Mouse (Mus musculus) regulatory T cell (primary cell): Measurements from ENCODE around the gene Mrpl14.

Experiments used
- in situ Hi-C: fragments of 300-600 bp; cut with MboI, MseI; formaldehyde crosslinking; loops from one replicate; pipeline ENCODE4 v1.15.1; 2025; ENCODE audit warnings: high pct_unique_total_duplicates

Mrpl14 gene

GRCm38 (mm10) chr17:45685171-45686092 is 690 bp upstream of the Mrpl14 start:
- in situ Hi-C loops: loop anchor here (10.0 kb wide), 1 partner anchor 1521 kb away; no protein-coding TSS in a partner anchor

GRCm38 (mm10) chr17:45686716-45687115 is 594 bp downstream of the Mrpl14 start, which contains the start of gene Tmem63b:
Tmem63b (minus strand) TSS chr17:45686905.
- in situ Hi-C loops: loop anchor here (10.0 kb wide), 1 partner anchor 1522 kb away; no protein-coding TSS in a partner anchor

DNA sequence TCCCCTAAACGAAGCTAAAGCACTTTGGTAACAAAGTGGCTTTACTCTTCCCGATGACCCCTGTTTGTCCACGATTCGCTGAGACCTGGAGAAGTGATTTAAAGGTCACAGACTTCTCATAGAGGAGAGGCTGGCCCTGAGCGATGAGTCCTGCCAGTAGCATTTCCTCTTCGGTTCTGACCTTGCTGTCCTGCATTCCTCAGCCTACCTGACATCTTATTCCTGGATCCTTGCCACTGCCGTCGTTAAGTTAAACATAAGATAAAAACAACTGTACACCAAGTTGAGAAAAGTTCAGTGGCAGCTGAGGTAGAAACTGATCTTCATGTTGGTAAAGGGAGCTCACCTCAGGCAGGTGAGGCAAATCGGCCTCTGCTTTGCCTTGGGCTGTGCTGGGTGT is 3.0 kb downstream of the Mrpl14 start:
- in situ Hi-C loops: loop anchor here (10.0 kb wide), 1 partner anchor 1524 kb away; no protein-coding TSS in a partner anchor

DNA sequence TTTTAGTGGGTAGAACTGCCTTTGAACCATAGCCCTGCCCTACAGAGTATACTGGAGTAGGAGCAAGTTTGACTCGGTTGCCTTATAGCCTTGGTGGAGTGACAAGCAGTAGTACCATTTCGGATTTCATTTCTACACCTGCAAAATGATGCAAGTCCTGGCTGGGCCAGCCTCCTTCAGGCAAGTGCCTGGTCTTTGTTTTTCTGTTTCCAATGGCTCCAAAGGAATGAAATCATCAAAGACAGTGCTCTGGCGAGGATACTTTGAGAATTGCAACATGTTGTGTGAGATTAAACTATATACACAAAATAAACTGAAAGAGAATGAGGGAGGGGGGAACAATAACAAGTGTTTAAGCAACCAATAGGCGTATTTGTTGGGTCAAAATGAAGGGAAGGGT is 3.9 kb downstream of the Mrpl14 start:
- in situ Hi-C loops: no loop called here

GRCm38 (mm10) chr17:45692159-45692558 is 6.0 kb downstream of the Mrpl14 start:
- in situ Hi-C loops: no loop called here

GRCm38 (mm10) chr17:45693812-45694565 is 7.9 kb downstream of the Mrpl14 start:
- in situ Hi-C loops: no loop called here

- in situ Hi-C loops: no loop called here
These were observed 9.4 kb downstream of the Mrpl14 start for GRCm38 (mm10) chr17:45695227-45696120.

DNA sequence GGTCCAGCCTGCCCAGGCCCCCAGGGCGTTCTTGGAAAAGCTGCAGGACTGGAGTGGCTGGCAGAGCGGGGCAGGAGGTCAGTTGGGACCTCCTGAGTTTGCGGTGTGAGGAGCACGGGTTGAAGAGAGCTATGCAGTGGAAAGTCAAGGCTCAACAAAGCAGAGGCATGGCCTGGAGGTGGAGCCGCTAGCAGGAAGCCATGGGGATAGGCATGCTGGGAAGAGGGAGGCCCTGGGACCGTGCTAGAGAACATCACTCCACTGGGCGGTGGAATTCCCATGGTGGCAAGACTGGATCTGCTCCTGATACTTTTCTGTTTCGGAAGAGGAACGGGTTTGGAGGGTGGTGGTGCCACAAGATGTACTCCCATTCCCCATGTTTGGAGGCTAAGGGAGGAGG is 10.9 kb downstream of the Mrpl14 start:
- in situ Hi-C loops: no loop called here

GRCm38 (mm10) chr17:45698368-45698767 is 12.2 kb downstream of the Mrpl14 start:
- in situ Hi-C loops: no loop called here

GRCm38 (mm10) chr17:45699039-45699740 is 13.1 kb downstream of the Mrpl14 start:
- in situ Hi-C loops: no loop called here

- in situ Hi-C loops: no loop called here
These were observed 14.5 kb downstream of the Mrpl14 start for GRCm38 (mm10) chr17:45700496-45701235.

DNA sequence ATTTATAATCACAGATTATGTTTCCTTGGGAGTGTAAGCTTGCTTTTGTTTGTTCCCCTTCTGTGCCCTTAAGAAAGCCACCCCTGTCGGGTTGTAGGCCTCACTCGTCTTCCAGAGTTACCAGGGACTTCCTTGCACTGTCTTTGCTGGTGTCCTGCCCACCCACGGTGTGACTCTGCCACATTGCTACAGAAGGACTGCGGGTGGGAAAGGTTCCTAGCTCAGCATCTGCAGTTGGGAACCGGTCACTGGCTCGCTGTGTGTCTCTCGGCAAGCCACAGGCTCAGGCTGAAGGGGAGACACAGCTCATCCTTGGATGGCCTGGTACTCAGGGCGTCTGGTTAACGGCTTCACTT is 15.1 kb downstream of the Mrpl14 start:
- in situ Hi-C loops: no loop called here

DNA sequence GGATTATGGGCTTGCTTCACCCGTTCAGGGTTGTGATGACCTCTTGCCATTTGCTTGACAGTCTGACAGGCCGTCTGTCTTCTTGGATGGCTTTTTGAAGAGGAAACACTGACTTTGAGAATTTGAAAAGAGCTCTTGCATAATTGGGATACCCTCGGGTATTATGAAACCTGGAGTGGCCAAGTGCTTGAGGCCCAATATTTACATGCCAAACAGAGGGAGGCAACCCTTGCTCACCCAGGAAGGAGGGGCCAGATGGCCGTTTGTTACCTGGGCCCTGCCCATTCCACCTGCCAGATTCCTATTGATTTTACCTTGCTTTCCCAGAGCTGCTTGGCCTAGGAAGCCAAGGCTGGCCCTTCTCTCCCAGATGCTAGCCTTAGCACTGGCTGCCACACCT is 16.1 kb downstream of the Mrpl14 start:
- in situ Hi-C loops: no loop called here

GRCm38 (mm10) chr17:45703187-45703586 is 17.1 kb downstream of the Mrpl14 start:
- in situ Hi-C loops: no loop called here

DNA sequence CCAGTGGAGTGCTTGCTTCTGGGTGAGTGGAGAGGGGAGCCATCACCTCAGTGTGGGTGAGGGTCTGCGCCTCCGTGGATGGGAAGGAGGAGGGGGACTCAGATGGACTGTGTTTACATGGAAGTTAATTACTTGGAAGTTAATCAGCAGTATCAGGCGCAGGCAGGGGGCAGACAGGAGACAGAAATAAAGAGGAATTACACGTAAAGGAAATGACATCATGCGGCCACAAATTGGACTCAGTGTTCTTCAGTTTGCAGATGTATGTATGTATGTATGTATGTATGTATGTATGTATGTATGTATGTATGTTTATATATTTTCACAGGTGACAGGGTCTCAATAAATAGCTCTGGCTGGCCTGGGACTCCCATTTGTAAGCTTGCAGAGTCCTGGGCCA is 20.7 kb downstream of the Mrpl14 start:
- in situ Hi-C loops: no loop called here

DNA sequence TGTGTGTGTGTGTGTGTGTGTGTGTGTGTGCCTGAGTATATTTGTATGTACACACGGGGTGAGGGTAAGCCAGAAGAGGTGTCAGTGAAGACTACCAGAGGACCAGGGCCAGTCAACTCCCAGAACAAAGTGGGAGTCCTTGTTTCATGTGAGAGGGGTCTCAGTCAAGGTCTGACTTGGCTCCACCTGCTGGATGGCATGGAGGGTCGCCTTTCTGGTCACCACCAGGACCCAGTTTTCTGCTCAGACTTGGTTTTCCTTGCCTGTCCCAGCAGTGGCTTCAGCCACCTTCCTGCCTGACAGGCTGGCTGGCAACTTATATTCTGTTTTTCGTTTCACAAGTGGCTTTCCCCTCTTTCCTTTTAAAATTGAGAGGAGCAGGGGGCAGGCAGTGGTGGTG is 21.3 kb downstream of the Mrpl14 start:
- in situ Hi-C loops: no loop called here

DNA sequence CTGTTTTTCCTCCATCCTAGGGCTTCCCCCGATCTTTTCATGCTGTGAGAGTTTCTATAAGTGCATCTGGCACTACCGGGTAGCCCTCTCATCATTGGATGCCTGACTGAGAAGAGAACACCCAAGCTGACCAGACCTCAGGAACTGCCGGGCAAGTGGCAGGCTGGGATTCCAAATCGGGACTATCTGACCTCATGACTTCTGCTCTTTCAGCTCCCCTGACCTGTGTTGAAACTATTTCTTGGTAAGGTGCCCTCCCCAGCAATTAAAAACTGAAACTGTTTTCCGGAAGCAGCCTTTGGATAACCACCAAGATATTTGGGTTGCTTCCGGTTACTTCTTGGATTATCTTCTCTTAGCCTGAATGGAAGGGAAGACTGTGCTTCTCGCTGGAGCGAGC is 22.1 kb downstream of the Mrpl14 start:
- in situ Hi-C loops: no loop called here

- in situ Hi-C loops: no loop called here
These were observed 23.7 kb downstream of the Mrpl14 start for GRCm38 (mm10) chr17:45709829-45710228.

GRCm38 (mm10) chr17:45710407-45710806 is 24.3 kb downstream of the Mrpl14 start:
- in situ Hi-C loops: no loop called here

DNA sequence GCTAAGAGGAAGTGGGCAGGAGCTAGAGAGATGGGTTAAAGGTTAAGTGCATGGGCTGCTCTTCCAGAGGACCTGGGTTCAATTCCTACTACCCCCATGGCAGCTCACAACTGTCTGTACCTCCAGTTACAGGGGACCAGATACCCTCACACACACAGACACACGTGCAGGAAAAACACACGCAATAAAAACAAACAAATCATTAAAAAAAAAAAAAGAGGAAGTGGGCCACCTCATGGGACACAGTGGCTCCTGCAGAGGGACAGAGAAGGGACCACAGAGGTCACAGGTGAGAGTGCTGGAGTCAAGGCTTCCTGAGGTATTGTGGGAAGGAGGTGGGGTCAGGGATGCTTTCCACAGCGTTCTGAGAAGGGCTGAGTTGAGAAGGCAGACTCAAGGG is 25.4 kb downstream of the Mrpl14 start:
- in situ Hi-C loops: no loop called here
